Mouse (Mus musculus): ENCODE data around the gene Mxra8.

DNA sequence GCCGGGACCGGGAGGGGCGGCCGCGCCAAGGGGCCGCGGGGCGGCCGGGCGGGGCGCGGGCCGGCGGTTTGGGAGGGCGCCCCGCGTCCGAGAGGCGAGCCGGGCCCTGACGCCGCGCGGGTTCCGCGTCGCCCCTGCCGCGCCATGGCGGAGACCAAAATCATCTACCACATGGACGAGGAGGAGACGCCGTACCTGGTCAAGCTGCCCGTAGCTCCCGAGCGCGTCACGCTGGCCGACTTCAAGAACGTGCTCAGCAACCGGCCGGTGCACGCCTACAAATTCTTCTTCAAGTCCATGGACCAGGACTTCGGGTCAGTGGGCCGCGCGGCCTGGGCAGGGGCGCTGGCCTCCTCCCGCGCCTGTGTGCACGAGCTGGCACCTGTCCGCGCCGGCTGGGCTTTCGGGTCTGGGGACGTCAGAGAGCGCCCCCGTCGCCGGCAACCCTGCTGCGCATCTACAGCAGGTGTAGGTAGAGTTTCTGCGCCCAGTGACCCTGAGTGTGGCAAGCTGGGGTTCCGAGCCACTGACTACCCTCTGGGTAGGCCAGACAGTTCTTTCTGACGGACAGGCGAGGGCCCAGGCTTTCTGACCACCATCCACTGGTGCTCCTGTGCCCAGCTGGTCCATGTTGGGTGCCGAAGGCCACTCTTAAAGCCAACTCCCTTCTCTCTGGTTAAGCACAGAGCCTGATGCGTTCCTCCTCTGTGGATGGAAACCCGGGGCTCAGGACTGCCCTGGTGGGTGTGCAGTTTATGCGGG, 8.3 kb downstream of the Mxra8 start:
- TF ChIP-seq POLR2A (IDR thresholded peaks at IDR 0.05; ENCODE audit: borderline replicate concordance, extremely low read depth, low read depth, low read length) (no peak), CTCF (IDR thresholded peaks at IDR 0.05; ENCODE audit: insufficient read depth, low read length) (no peak)

All from lung, adult 2 months (tissue).